Mouse (Mus musculus) urinary bladder, postnatal 36 days (tissue): ENCODE results near the gene Tsc2.
"Not testable (repeated sequence)": the region's sequence is repeated elsewhere in the genome, so short reads cannot be mapped to it uniquely, and the experiment has no call there.

Experiments used
- DNase-seq, 2 experiments: peaks; one replicate each; pipeline ENCODE4 v3.0.0; 2022; ENCODE audit warnings: low spot score in 2 of 2, mixed read lengths in 1 of 2

Tsc2 gene

DNA sequence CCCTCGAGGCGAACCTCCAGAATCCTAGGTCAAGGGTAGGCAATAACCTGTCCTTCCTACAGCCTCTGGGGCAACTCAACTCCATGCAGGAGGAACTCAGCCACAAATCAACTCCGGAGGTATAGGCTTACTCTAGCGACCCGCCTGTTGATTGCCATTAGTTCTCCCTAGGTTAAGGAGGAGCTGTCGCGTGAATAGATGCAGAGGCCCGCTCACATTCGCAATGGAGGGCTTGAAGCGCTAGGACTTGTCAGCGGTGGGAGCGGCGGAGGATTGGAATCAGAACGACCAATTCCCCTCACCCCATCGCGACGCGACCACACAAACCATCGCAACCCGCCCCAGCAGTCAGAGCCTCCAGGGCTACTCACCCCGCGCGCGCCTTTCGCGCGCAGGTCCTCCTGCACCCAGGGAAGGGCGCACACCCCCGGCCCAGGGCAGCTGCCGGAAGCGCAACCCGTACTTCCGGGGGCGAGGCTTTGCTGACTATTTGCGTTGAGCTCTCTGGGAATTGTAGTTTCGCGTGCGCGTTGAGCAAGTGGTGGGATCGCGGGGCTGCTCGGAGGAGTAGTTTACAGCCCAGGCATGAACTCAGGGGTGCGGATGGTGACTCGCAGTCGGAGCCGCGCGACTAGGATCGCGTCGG is at the start of gene Tsc2, which contains the start of gene Nthl1:
Gene Tsc2, minus strand, starts transcription at position 464 of the 646 bp plus-strand sequence.
Gene Nthl1, plus strand, starts transcription at position 514 of the 646 bp plus-strand sequence.
- peak; percentile 78 to 80 for DNase-seq

DNA sequence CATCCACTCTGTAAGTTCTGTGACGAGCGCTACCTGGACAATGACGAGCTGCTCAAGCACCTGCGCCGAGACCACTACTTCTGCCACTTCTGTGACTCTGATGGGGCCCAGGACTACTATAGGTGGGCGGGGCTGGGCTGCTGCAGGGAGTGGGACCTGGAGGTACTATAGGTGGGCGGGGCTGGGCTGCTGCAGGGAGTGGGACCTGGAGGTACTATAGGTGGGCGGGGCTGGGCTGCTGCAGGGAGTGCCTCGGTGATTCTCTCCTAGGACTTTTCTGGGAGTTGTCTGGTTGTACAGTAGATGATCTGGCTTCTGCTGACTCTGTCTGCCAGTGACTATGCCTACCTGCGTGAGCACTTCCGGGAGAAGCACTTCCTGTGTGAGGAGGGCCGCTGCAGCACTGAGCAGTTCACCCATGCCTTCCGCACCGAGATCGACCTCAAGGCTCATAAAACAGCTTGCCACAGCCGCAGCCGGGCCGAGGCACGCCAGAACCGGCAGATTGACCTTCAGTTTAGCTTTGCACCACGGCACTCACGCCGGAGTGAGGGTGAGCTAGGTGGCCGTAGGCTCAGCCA is 45.2 kb upstream of the Tsc2 start:
- no peak for DNase-seq

DNA sequence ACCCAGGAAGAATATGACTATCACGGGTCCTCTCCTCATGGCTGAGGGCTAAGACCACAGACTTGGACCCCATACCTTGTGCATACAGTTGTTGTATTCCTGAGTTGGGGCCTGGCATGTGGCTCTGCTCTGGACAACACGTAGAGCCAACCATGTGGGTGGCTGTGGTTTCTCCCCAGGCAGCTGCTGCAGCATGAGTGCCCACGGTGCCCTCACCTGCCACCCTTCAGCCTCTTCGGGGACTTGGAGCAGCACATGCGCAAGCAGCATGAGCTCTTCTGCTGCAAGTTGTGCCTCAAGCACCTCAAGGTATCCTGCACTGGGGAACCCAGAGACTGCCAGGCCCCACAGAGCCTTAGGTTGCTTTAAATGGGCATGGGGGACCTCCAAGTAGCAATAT is 44.4 kb upstream of the Tsc2 start:
- DNase-seq: no peak

DNA sequence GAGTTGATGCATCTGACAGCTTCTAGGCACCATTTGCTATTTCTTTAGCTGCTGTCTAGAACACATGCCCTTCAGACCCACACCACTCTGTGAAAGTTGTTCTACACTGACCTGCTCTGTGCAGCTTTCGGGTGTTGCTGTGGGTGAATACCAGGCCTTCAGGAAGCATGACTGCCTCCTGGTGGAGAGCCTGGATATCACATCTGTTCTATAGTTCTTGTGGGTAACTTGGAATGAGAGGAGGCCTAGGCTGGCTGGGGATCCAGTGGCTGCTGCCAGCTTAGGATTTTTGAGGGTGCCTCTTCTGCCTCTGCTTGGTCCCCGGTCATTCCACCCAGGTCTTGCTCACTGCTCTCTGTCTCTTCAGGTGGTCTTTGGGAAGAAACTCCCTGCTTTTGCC is 43.8 kb upstream of the Tsc2 start:
- DNase-seq: peak; percentile 53 to 59

DNA sequence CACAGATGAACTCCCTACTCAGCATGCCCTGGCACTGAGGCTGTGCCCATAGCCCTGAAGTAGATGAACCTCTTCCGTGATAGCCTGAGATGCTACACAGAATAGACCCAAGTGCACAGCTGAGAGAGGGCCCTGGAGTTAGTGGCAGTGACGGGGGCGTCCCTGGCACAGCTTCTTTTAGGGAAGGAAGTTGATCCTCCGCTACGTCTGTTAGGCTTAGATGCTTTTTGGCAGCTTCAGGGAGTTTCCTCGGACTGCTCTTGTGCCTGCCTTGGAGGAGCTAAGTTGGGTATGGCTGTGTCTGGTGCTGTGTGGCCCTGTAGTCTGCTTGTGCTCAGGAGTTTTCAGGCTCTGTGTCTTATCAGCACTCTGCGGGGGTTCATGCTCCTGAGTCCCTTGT is 41.8 kb upstream of the Tsc2 start:
- DNase-seq: no peak

DNA sequence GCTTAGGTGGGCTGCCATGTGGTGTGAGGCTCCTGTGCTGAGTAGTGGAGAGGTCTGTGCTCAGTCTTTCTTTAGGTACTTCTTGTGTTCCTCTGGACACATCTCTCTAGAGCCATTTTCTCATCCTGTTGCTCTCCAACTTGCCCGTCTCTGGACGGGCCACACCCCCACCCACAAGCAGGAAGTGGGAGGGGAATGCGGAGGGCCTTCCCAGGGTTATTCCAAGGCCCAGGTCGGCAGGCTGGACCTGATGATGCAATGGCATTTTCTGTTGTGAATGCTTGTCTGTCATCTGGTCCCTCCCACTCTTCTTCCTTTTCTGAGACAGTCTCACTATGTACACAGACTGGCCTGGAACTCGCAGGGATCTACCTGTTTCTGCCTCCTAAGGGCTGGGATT is 39.7 kb upstream of the Tsc2 start:
- peak in 1 of 2 experiments; percentile 50 for DNase-seq

DNA sequence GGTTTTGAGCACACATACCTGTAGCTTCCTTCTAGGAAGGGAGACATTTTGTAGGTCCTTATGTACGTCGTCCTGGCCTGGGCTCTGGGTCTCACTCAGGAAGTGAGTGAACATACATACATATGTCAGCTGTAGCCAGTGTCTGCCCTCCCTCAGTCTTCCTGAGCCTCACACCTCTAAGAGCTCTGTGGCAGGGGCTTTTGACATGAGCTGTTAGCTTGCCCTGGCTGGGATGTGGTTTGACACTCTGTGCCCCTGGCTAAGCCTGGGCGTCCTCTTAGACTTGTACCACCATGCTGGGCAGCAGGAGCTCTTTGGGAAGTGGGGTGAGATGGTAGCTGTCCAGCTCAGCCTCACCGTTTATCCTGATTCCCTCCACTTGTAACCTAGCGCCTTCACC is 38.9 kb upstream of the Tsc2 start:
- DNase-seq: no peak

DNA sequence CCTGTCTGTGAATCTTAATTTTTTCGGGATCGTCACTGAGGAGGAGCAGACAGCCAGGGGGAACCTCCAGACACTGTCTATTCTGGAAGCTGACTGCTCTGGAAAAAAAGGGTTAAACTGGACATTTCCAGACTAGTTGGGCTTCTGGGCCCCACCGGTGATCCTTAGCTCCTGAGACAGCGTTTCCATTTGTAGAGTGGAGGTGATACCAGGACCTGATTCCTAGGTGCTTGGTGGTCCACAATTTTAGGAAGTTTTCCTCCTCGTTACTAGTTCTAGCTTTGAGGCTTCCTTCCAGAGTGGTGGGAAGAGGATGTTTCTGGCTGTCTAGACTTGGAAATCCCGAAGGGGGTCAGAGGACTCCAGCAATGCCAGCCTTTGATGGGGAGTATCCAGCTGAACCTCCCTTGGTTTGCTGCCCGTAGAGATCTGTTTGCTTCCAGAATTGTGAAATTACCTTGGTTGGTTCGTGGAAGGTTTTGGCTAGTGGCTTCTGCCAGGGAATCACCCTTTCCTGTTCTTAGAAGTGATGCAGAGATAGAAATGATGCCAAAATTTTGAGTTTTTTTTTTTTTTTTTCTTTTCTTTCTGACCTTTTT is 37.9 kb upstream of the Tsc2 start:
- DNase-seq: no peak

DNA sequence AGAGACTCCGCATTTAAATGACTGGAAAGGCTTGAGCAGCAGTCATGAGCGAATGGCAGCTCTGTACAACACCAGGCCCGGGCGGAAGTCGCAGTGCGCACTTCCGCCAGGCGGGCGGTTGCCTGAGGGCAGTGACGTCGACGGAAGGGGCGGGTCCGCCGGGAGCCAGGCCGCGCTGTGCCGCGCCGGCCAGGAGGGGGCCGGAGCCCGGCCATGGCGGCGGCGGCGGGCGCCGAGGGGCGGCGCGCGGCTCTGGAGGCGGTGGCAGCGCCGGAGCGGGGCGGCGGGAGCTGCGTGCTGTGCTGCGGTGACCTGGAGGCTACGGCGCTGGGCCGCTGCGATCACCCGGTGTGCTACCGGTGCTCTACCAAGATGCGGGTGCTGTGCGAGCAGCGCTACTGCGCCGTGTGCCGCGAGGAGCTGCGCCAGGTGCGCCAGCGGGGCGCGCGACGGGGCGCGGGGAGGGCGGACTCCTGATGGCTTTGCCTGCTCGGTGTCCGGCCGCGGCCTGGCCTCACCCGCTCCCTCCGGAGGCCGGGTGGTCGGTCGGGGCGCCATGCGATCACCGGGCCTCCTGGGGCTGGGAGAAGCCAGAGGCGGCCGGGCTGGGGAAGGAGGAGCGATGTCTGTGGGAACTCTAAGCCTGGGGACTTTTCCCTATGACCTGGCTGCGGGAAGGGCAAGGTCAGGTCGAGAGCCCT is 37.3 kb upstream of the Tsc2 start, which contains the start of gene Zfp598:
Gene Zfp598, plus strand, starts transcription at position 143 of the 701 bp plus-strand sequence.
- DNase-seq: peak; percentile 92 to 94

DNA sequence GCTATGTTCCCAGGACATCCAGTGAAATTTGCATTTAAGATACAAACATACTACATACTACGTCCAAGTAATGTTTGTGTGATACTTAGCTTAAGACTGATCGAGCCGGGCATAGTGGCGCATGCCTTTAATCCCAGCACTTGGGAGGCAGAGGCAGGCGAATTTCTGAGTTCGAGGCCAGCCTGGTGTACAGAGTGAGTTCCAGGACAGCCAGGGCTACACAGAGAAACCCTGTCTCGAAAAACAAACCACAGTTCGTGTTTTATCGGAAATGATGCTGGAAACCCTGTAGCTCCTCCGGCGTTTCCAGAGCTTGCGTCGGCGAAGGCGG is 36.7 kb upstream of the Tsc2 start:
- not testable (repeated sequence) for DNase-seq

DNA sequence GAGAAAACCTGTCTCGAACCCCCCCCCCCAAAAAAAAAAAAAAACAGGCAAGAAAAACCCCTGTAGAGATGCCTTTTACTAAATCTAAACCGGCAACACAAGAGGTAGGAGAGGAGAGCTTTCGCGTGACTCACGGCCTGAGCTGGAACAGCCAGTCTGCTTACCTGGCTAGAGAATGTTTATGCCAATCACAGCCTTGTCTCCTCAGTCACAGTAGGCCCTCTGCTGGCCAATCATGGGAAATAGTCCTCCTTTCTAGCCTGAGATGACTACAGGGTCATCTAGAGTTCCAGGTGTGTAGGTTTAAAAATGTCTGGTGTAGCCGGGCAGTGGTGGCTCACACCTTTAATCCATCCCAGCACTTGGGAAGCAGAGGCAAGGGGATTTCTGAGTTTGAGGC is 35.0 kb upstream of the Tsc2 start:
- peak; percentile 65 to 79 for DNase-seq

DNA sequence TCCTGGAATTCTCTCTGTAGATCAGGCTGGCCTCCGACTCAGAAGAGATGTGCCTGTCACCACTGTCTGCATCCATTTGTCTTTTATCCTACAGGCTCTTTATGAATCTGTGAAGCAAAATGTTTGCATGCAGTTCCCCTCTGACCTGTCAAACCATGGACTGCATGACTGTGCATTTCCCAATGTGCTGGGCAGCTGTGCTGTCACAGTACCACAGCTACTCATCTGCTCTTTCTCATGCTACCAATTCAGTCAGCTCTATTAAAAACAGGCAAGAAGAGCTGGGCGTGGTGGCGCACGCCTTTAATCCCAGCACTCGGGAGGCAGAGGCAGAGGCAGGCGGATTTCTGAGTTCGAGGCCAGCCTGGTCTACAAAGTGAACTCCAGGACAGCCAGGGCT is 34.6 kb upstream of the Tsc2 start:
- DNase-seq: not testable (repeated sequence)

DNA sequence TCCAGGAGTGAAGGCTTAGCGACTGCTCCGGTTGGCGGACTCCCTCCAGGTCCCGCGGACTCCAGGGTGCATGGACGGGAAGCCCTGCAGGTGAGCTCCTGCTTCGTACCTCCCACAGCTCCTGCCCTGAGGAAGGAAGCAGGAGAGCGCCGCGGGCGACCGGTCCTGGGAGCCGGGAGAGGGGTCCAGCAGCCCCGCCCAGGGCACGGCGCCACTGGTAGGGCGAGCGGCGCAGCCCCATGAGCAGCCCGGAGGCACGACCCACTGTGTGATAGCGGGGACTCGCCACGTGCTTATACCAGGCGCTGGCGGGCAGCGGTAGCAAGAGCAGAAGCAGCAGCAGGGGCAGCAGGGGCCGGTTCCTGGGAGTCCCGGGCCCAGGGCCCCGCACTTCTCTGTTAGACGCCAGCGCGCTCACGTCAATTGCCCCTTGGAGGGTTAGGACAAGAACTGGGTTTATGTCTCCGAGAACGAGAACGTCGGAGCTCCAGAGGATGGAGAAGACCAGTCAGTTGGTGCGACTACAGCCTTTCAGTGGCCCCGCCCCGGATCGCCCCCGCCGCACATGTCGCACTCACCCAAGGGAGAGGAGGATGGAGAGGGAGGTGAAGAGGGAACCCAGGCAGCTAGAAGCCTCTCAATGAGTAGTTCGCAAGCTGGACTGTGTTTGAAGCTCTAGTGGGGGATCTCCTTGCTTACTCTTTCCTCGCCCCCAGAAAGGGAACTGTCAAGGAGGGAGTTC is 25.8 kb upstream of the Tsc2 start, which contains the start of gene Npw:
Gene Npw, minus strand, starts transcription at position 441 of the 742 bp plus-strand sequence.
- DNase-seq: no peak

DNA sequence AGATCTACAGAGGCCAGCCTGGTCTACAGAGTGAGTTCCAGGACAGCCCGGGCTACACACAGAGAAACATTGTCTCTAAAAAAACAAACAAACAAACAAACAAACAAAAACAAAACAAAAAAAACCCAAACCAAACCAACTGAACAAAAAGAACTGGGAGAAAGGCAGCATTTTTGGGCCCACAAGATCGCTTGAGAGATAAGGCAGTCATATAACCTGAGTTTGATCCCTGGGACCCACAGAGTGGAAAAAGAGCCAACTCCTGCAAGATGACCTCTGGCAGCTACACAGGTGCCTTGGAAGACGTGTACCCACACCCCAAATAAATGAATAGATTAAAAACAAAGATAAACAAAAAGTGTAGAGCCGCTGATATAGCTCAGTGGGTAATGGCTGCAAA is 22.5 kb upstream of the Tsc2 start:
- no peak for DNase-seq

DNA sequence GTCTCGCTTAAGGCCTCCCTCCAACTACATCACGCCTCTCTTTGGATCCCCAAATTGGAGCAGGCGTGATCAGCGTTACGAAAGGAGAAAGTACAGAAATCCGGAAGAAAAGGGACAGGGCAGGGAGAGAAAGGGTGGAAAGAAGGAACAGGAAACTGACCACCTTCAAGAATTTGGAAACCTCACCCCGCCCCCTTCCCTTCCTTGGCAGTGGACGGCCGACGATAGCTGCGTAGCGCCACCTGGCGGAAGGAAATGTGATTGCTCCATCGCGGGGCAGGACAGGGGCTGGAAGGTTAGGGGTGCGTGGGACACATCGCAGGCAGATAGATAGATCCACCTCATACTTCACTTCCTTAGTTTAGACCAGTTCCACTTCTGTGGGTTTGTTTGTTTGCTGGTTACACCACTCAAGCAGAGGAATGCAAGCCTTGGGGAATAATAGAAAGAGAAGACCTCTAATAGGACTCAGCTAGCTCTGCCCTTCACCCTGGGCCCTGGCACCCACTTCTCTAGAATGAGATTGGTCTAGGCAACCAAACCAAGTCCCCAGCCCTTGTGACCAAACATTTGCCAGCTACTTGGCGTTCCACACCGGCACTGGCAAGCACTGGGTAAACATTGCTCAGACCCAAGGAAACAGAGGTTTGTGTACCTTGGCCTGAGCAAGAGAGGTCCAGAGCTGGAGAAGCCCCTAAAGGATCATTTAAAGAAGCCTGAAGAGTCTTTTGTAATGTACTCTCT is 21.7 kb upstream of the Tsc2 start:
- DNase-seq: peak; percentile 67 to 73

DNA sequence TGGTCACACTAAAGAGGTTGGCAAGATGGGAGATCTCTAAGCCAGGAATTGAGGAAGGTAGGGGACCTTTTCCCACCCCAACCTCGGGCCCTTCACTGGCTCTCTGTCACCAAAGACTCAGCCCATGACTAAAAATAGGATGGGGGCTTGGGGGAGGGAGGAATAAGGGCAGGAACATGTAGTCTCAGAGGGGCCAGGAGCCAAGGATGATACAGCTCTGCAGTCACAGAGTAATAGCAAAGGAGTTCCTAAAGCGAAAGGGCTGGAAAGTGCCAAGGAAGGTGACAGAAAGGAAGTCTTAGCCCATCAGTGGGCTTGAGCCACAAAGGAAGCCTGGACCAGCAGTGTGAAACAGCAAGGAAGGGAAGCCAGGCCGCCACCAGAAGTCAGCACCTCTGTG is 19.4 kb upstream of the Tsc2 start:
- DNase-seq: no peak

DNA sequence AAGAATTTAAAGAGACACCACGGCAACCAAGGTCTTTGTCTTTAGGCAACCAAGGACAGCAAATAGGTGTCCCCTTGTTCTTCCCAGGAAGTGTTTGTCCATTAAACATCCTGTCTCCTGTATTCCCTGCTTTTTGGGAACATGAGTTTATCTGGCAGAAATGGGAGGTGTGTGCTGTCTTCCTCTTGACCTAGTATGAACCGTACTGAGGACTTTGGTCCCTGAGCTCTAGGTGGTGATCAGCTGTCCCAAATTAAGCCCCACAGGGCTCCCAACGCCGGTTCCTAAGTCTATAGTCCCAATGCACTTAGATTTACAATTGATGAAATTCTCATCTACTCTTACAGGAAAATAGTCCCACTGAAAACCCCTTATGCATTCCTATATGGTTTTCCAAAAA is 18.3 kb upstream of the Tsc2 start:
- DNase-seq: no peak

DNA sequence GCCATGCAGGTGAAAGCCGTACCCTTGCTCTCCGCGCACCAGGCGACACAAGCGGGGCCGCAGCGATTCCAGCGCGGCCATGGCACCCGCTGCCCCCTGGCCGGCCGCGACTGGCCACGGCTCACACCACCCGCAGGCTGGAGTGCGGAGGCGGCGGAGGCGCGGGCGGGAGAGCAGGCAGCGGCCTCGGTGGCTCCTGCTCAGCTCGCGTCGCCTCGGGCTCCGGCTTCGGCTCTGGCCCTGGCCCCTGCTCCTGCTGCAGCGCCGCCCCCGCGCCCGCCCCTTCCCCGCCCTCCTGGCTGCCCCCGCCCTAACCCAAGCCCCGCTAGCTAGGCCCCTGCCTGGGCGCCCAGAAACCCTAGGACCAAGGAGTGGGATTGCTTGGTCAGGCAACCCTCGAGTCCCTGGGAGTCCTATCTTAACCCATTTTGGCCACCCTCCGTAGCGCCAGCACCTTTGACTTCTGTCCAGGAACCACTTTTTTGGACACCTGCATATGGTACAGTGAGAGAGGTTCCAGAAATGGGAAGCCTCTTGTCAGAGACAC is 17.7 kb upstream of the Tsc2 start, which contains the start of gene Slc9a3r2:
Gene Slc9a3r2, minus strand, starts transcription at position 258 of the 547 bp plus-strand sequence.
- DNase-seq: peak; percentile 51 to 54

DNA sequence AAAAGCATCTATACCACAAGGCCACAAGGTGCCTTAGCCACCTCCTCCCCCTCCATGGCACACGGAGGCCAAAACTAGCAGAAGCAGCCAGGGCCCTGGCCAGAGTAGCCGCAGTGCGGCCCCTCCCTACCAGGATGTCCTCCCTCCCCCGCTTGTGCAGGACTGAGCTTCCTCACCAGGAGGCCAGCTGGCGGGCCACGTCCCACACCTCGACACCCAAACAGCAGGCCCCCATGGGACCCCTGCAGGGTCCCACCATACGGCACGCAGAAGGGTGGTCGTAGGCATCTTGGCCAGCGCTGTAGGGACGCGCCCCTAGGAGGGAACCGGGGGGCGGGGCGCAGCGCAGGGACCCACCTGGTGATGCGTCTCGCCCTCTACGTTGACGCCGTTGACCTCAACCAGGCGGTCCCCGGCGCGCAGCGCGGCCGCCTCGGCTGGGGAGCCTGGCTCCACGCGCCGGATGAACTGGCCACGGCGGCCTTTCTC is 17.2 kb upstream of the Tsc2 start:
- peak; percentile 48 to 50 for DNase-seq

DNA sequence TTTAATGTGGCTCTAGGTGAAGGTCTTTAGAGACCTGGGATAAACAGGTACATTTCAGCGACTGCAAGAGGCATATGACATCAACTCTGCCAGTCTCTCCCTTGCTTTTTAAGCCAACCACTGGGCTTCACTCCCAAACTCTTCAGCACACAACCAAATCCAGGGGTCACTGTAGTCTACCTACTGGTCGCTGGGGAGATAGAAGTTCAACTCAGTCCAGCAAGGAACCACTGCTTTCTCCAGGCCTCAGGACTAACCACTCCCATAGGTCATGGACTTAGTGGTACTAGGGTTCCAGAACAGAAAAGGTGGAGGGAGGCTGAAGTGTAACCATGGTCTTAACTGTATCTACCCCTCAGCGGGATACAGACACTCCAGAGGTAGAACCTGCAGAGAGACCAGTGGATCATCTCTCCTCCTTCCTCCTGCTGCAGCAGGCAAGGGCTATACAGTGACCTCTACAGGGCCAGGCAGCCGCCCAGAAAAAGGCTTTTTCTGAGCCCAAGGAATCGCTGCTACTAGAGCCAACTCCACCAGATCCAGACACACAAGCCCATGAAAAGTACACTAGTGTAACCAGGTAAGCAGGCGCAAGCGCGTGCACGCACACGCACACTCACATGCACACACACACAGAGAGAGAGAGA is 16.4 kb upstream of the Tsc2 start:
- DNase-seq: no peak
